Mouse (Mus musculus): ENCODE results near the gene Cbfa2t3.

DNA sequence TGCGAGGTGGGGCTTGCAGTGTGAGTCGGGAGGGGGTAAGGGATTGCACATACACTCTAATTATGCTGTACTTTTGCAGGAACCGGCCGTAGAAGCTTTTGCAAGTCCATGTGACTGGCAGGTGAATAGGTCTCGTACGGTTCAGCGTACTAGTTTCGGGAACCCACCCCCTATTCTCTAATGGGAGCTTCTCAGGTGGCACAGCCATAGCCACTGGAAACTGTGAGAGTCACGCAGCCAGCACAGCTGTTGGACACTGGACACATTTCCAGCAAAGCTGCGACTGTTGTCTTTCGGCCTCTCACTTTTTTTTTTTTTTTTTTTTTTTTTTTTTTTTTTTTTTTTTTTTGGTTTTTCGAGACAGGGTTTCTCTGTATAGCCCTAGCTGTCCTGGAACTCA is 92.1 kb downstream of the Cbfa2t3 start:
- TF ChIP-seq POLR2A (IDR thresholded peaks at IDR 0.05; ENCODE audit: extremely low read depth, insufficient read depth, low read length) (no peak), CTCF (IDR thresholded peaks at IDR 0.05; ENCODE audit: low read depth, low read length) (no peak)

Data from liver, adult 2 months (tissue).